Mouse (Mus musculus): ENCODE results near the gene Strip1. TPM values are rescaled to one million over a fixed set of nuclear protein-coding genes. Genes with fewer than 3 reads are reported as not detected.
A peak's percentile ranks its signal among the peaks of the same experiment; 100 is the strongest.

Strip1 gene
- total and polyA plus RNA-seq, 2 experiments, result 6.0 to 23.8 TPM

GRCm38 (mm10) chr3:107607221-107607620, 24.3 kb downstream of the Strip1 start:
- DNase-seq (ENCODE audit: extremely low read depth, low read depth, low spot score), result no peak
- TF ChIP-seq CTCF (IDR thresholded peaks at IDR 0.05; ENCODE audit: low read depth, low read length) (no peak), POLR2A (IDR thresholded peaks at IDR 0.05; ENCODE audit: extremely low read depth, insufficient read depth, low read length) (no peak)
- no peak overlapping the region for H3K27ac ChIP-seq (replicated peaks; ENCODE audit: insufficient read depth, low read depth, low read length)
- no peak overlapping the region for H3K9ac ChIP-seq (ENCODE audit: low read depth, low read length)
- no peaks in the 10 kb centered on the region for H3K79me2 ChIP-seq (ENCODE audit: control insufficient read depth, insufficient read depth, low read length)
- H3K27me3 ChIP-seq (ENCODE audit: control insufficient read depth, insufficient read depth, low read length), result no peaks in the 10 kb centered on the region
- H3K4me3 ChIP-seq (ENCODE audit: insufficient read depth, low read depth, low read length), result no peak overlapping the region
- H3K4me1 ChIP-seq (ENCODE audit: control insufficient read depth, insufficient read depth, low read length), result peaks cover 12% of the 10 kb centered on the region
- WGBS, result 88% methylated on average over 8 of the region's 8 CpGs
- H3K36me3 ChIP-seq (ENCODE audit: control insufficient read depth, insufficient read depth, low read length), result no peaks in the 10 kb centered on the region

GRCm38 (mm10) chr3:107605304-107605703, 26.2 kb downstream of the Strip1 start:
- H3K36me3 ChIP-seq (ENCODE audit: control insufficient read depth, insufficient read depth, low read length), result no peaks in the 10 kb centered on the region
- H3K27me3 ChIP-seq (ENCODE audit: control insufficient read depth, insufficient read depth, low read length), result no peaks in the 10 kb centered on the region
- H3K9ac ChIP-seq (ENCODE audit: low read depth, low read length), result no peak overlapping the region
- DNase-seq (ENCODE audit: extremely low read depth, low read depth, low spot score), result peak; percentile 37
- no peak overlapping the region for H3K27ac ChIP-seq (replicated peaks; ENCODE audit: insufficient read depth, low read depth, low read length)
- no peak overlapping the region for H3K4me3 ChIP-seq (ENCODE audit: insufficient read depth, low read depth, low read length)
- H3K4me1 ChIP-seq (ENCODE audit: control insufficient read depth, insufficient read depth, low read length), result peaks cover 12% of the 10 kb centered on the region
- no peaks in the 10 kb centered on the region for H3K79me2 ChIP-seq (ENCODE audit: control insufficient read depth, insufficient read depth, low read length)
- TF ChIP-seq CTCF (IDR thresholded peaks at IDR 0.05; ENCODE audit: low read depth, low read length), result peak; percentile 93
- TF ChIP-seq POLR2A (IDR thresholded peaks at IDR 0.05; ENCODE audit: extremely low read depth, insufficient read depth, low read length), result no peak
- WGBS, result 9% methylated on average over 4 of the region's 4 CpGs

- TF ChIP-seq POLR2A (IDR thresholded peaks at IDR 0.05; ENCODE audit: extremely low read depth, insufficient read depth, low read length), result no peak
- 58% methylated on average over 6 of the region's 6 CpGs for WGBS
- Histone ChIP-seq H3K4me1 (ENCODE audit: control insufficient read depth, insufficient read depth, low read length) (no peaks in the 10 kb centered on the region; the same call in 1 of the 2 replicates), H3K27me3 (ENCODE audit: control insufficient read depth, insufficient read depth, low read length) (peaks cover 23% of the 10 kb centered on the region), H3K4me3 (ENCODE audit: insufficient read depth, low read depth, low read length) (no peak overlapping the region), H3K9ac (ENCODE audit: low read depth, low read length) (no peak overlapping the region), H3K79me2 (ENCODE audit: control insufficient read depth, insufficient read depth, low read length) (no peaks in the 10 kb centered on the region), H3K27ac (replicated peaks; ENCODE audit: insufficient read depth, low read depth, low read length) (no peak overlapping the region), H3K36me3 (ENCODE audit: control insufficient read depth, insufficient read depth, low read length) (no peaks in the 10 kb centered on the region)
- no peak for DNase-seq (ENCODE audit: extremely low read depth, low read depth, low spot score)
Observed at GRCm38 (mm10) chr3:107600127-107600526, 31.4 kb downstream of the Strip1 start.

- Histone ChIP-seq H3K9ac (ENCODE audit: low read depth, low read length) (no peak overlapping the region), H3K79me2 (ENCODE audit: control insufficient read depth, insufficient read depth, low read length) (no peaks in the 10 kb centered on the region), H3K4me1 (ENCODE audit: control insufficient read depth, insufficient read depth, low read length) (no peaks in the 10 kb centered on the region; the same call in 1 of the 2 replicates), H3K27ac (replicated peaks; ENCODE audit: insufficient read depth, low read depth, low read length) (no peak overlapping the region), H3K36me3 (ENCODE audit: control insufficient read depth, insufficient read depth, low read length) (no peaks in the 10 kb centered on the region), H3K4me3 (ENCODE audit: insufficient read depth, low read depth, low read length) (no peak overlapping the region), H3K27me3 (ENCODE audit: control insufficient read depth, insufficient read depth, low read length) (peaks cover 31% of the 10 kb centered on the region)
- WGBS, result 19% methylated on average over 22 of the region's 22 CpGs
- no peak for TF ChIP-seq CTCF (IDR thresholded peaks at IDR 0.05; ENCODE audit: low read depth, low read length)
- no peak for TF ChIP-seq POLR2A (IDR thresholded peaks at IDR 0.05; ENCODE audit: extremely low read depth, insufficient read depth, low read length)
- DNase-seq (ENCODE audit: extremely low read depth, low read depth, low spot score), result no peak
Observed at GRCm38 (mm10) chr3:107597586-107598389, 33.7 kb downstream of the Strip1 start.

- Histone ChIP-seq H3K27ac (replicated peaks; ENCODE audit: insufficient read depth, low read depth, low read length) (no peak overlapping the region), H3K9ac (ENCODE audit: low read depth, low read length) (no peak overlapping the region), H3K4me1 (ENCODE audit: control insufficient read depth, insufficient read depth, low read length) (no peaks in the 10 kb centered on the region; the same call in 1 of the 2 replicates), H3K36me3 (ENCODE audit: control insufficient read depth, insufficient read depth, low read length) (no peaks in the 10 kb centered on the region), H3K4me3 (ENCODE audit: insufficient read depth, low read depth, low read length) (no peak overlapping the region), H3K79me2 (ENCODE audit: control insufficient read depth, insufficient read depth, low read length) (no peaks in the 10 kb centered on the region), H3K27me3 (ENCODE audit: control insufficient read depth, insufficient read depth, low read length) (peaks cover 31% of the 10 kb centered on the region)
- no peak for TF ChIP-seq POLR2A (IDR thresholded peaks at IDR 0.05; ENCODE audit: extremely low read depth, insufficient read depth, low read length)
- no peak for TF ChIP-seq CTCF (IDR thresholded peaks at IDR 0.05; ENCODE audit: low read depth, low read length)
- WGBS, result 8% methylated on average over 24 of the region's 24 CpGs
- DNase-seq (ENCODE audit: extremely low read depth, low read depth, low spot score), result no peak
Observed at GRCm38 (mm10) chr3:107597134-107597533, 34.4 kb downstream of the Strip1 start.

GRCm38 (mm10) chr3:107596559-107596958, 34.9 kb downstream of the Strip1 start:
- Histone ChIP-seq H3K27ac (replicated peaks; ENCODE audit: insufficient read depth, low read depth, low read length) (no peak overlapping the region), H3K9ac (ENCODE audit: low read depth, low read length) (no peak overlapping the region), H3K4me1 (ENCODE audit: control insufficient read depth, insufficient read depth, low read length) (no peaks in the 10 kb centered on the region; the same call in 1 of the 2 replicates), H3K79me2 (ENCODE audit: control insufficient read depth, insufficient read depth, low read length) (no peaks in the 10 kb centered on the region), H3K4me3 (ENCODE audit: insufficient read depth, low read depth, low read length) (no peak overlapping the region), H3K36me3 (ENCODE audit: control insufficient read depth, insufficient read depth, low read length) (no peaks in the 10 kb centered on the region), H3K27me3 (ENCODE audit: control insufficient read depth, insufficient read depth, low read length) (peaks cover 31% of the 10 kb centered on the region)
- WGBS, result 3% methylated on average over 26 of the region's 26 CpGs
- DNase-seq (ENCODE audit: extremely low read depth, low read depth, low spot score), result no peak
- TF ChIP-seq POLR2A (IDR thresholded peaks at IDR 0.05; ENCODE audit: extremely low read depth, insufficient read depth, low read length) (no peak), CTCF (IDR thresholded peaks at IDR 0.05; ENCODE audit: low read depth, low read length) (no peak)

Data from liver, adult 2 months (tissue).